Mouse (Mus musculus): ENCODE data around the gene Ddb2.
A peak's percentile ranks its signal among the peaks of the same experiment; 100 is the strongest.

Ddb2 gene

GRCm38 (mm10) chr2:91236601-91237510, at the start of gene Ddb2:
Gene Ddb2 (minus strand): TSS chr2:91236982.
- peak; percentile 93 to 95 for DNase-seq (ENCODE audit: low spot score in 2 of 2)

- DNase-seq (ENCODE audit: low spot score in 2 of 2): peak; percentile 70 to 88
Measured at GRCm38 (mm10) chr2:91285885-91286505, 49.2 kb upstream of the Ddb2 start.

- peak in 1 of 2 experiments; percentile 30 for DNase-seq (ENCODE audit: low spot score in 2 of 2)
Measured at GRCm38 (mm10) chr2:91284375-91285199, 47.8 kb upstream of the Ddb2 start.

DNA sequence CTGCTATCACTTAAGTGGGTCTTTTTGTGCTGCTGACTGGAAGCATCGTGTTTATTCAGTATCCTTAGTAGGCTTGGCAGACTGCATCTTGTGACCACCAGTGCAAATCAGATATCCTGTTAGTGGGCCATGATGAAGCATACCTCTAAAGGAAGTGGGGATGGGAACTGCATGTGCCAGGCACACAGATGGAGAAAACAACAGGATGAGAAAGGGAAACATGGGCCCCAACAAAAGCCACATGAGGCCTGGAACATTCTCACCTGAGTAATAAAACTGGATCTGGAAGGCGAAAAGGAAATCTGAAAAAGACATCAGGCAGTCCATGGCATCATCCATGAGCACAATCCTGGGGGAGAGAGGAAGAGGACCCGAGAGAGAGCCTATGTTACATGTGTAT, 47.2 kb upstream of the Ddb2 start:
- no peak for DNase-seq (ENCODE audit: low spot score in 2 of 2)

- DNase-seq (ENCODE audit: low spot score in 2 of 2): peak in 1 of 2 experiments; percentile 42
Measured at GRCm38 (mm10) chr2:91281366-91281765, 44.6 kb upstream of the Ddb2 start.

DNA sequence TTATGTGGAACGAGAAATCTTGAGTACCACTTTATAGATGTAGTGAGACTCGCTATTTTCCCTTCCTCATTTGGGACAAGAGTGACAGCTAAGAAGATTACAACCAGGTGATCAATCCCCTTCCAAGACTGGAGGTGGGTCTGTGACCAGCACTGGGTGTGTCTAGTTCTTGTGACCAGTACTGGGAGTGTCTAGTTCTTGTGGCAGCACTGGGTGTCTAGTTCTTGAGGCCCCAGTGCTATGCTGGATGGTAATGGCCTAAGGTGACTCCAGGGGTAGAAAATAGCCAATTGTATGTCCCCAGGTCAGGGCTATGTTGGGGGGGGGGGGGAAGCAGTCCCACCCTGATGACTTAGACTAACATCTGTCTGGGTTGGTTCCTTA, 42.6 kb upstream of the Ddb2 start:
- no peak for DNase-seq (ENCODE audit: low spot score in 2 of 2)

DNA sequence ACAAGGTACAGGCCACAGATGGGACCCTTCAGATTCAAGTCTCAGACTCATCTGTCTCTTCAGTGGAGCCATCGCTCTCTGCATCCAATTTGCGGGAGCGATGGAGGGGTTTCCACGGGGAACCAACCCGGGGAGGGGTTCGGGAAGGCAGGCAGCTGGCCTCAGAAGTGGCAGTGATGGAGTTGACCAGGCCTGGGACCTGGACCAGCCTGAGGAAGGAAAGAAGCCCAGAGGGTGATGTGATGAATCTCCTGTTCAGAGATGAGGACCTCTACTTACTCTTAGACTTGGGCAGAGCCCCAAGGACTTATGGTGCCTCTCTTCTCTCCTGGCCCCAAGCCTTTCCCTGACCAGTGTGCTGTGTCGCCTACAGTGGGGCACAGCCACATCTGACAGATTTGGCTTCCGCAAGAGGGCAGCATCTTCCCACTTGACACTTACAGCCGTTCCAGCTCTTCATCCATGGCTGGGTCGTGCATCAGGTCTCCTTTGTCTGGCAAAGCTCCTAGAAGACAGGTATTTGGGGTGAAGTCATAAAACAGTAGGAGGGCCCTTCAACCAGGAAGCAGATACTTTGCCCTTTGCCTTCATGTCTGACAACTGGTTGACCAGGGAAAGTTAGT, 42.1 kb upstream of the Ddb2 start:
- no peak for DNase-seq (ENCODE audit: low spot score in 2 of 2)

GRCm38 (mm10) chr2:91269687-91270133, 32.9 kb upstream of the Ddb2 start:
- no peak for DNase-seq (ENCODE audit: low spot score in 2 of 2)

- no peak for DNase-seq (ENCODE audit: low spot score in 2 of 2)
Measured at GRCm38 (mm10) chr2:91268706-91269105, 31.9 kb upstream of the Ddb2 start.

DNA sequence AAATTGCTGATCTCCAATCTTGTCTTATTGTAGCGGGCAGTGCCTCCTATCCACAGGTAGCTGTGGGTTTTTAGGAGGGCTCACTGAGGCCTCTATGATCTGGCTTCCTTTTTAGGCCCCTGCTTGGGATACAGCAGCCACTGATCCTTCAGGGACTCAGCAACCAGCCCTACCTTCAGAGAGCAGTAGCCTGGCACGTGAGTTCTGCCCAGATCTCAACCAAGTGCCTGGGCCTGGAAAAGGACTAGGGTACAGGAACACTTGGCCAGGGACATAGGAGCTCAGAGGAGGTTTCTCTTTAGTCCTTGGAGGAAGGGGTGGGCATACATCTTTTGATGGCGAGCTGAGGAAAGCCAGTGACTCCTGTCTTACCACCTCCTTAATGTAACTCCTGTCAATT, 31.3 kb upstream of the Ddb2 start:
- DNase-seq (ENCODE audit: low spot score in 2 of 2): no peak

- DNase-seq (ENCODE audit: low spot score in 2 of 2): peak; percentile 97 to 98
Measured at GRCm38 (mm10) chr2:91264711-91265681, 28.2 kb upstream of the Ddb2 start, which contains the start of gene Arfgap2. Gene Arfgap2 (plus strand): TSS chr2:91264974.

DNA sequence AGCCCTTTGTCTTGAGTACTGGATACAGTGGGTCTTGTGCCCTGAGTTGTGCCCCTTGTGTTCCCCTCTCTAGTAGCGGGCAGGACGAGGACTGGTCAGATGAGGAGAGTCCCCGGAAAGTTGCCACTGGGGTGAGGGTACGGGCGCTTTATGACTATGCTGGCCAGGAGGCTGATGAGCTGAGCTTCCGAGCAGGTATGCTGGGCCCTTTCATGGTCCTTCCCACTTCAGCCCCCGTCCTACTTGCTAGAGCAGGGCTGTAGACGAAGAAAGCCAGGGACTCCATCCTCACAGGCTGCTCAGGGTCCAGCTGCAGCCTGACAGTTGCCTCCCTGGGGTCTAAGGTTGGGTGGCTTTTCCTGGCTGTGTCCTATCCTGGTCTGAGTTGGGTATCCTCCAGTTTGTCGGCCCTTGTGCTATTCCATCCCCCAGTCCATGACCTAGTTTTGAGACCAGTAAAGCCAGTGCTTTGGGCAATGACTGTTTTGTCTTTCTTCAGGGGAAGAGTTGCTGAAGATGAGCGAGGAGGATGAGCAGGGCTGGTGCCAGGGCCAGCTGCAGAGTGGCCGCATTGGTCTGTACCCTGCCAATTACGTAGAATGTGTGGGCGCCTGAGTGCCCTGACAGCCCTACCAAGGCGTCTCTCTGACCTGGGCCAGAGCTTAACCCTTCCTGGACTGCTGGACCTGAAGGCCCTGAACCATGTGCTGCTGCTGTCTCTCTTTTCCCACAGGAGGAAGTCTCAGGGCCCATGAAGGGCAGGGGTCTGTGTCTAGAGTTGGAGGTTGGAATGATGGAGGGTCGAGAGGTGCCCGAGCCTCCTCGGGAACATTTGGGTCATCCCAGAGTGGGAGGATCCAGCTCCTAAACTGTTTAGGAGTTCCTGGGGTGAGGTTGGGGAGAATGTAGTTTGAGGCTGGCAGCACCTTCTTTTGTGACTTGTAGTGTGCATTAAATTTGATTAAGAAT, 27.2 kb upstream of the Ddb2 start:
- no peak for DNase-seq (ENCODE audit: low spot score in 2 of 2)

GRCm38 (mm10) chr2:91259493-91259892, 22.7 kb upstream of the Ddb2 start:
- no peak for DNase-seq (ENCODE audit: low spot score in 2 of 2)

- DNase-seq (ENCODE audit: low spot score in 2 of 2): no peak
Measured at GRCm38 (mm10) chr2:91258830-91259229, 22.0 kb upstream of the Ddb2 start.

- DNase-seq (ENCODE audit: low spot score in 2 of 2): no peak
Measured at GRCm38 (mm10) chr2:91258054-91258453, 21.3 kb upstream of the Ddb2 start.

DNA sequence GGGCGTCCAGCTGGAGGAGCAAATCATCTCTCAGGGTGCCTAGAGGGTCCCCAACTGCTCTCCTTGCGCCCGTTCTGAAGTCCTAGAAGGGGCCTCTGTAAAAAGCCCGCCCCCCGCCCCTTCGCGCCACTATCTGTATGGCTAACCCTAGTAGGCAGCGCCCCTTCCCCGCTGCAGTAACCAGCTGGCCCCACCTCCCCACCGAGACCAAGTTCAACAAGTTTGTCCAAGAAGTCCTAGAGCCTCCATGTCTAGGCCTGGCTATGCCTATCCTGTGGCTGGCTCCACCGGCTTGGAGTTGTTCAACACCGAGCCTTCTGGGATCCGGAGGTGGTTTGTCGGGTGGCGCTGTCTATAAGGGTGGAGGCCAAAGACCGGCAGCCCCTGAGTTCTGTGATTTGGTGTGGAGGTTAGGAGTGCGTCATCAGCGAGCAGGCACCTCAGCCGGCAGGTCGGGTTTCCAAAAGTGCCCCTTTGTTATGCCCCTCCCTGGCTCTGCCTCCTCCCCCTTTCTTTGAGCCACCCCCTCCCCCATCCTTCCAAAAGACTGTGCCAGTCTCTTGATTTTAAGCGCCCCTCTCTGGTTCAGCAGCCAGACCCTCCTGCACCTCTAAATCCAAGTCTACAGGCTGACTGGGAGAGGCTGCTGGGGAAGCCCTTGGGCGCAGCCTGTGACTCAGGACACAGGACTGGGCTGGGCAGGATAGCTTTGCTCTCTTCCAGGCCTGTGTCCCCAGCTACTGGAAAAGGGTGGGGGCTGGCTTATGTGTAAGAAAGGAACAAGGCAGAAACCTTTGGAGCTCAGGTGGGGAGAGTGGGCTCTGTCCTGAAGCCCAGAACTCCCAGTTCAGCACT, 20.6 kb upstream of the Ddb2 start:
- DNase-seq (ENCODE audit: low spot score in 2 of 2): peak in 1 of 2 experiments; percentile 44

DNA sequence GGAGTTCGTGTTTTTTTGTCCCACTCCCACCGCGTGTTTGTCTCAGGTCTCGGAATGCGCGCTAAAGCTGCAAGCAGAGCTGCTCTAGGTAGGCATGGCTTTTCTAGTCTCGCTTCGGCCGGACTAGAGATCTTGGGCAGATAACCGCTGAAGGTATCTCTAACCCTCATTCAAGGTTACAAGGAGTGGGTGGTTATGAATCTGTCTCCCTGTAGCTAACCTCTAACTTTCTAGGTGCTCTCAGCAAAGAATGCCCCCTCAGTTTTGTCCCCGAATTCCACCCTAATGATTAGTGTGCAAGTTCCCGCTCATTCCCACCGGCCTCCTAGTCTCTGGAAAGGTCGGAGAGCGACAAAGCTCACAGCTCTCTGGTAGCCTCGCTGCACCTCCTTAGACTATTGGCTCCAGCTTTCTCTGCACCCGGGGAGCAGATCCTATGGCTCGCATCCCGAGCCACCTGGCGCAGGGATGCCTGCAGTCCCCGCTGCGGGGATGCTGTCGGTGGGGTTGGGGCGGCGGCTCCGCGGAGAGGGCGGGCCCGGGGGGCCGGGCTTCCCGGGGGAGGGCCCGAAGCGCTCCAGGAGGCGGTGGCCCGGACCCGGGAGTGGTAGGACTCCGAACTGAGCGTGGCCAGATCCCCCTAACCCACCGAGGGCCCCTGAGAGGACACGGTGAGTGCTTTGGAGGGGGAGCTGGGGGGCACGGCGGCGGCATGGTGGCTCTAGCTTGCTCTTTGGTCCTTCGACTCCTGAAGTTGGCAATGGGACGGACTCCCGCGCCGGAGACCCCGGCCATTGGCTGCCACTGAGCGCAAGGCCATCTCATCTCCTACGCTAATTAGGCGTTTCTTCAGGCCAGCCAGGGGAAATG, 19.7 kb upstream of the Ddb2 start:
- peak in 1 of 2 experiments; percentile 64 for DNase-seq (ENCODE audit: low spot score in 2 of 2)
